Mouse (Mus musculus) splenic B cell, adult 2 months (primary cell): ENCODE results near the gene Trcg1.
A peak's percentile ranks its signal among the peaks of the same experiment; 100 is the strongest.

Experiments
- DNase-seq: peaks from one replicate; pipeline ENCODE4 v3.0.0-alpha.2; 2011; ENCODE audit warnings: low read depth, low spot score
- H3K27me3 ChIP-seq: 2 replicates; pipeline ENCODE4 v1.6.1; 2012; ENCODE audit warnings: mild to moderate bottlenecking, low read length, moderate library complexity, mixed read lengths; ENCODE audit not compliant: control insufficient read depth, poor library complexity, insufficient read depth, severe bottlenecking
- H3K36me3 ChIP-seq: 2 replicates; pipeline ENCODE4 v1.6.1; 2012; ENCODE audit warnings: mild to moderate bottlenecking, low read length, moderate library complexity, mixed read lengths; ENCODE audit not compliant: control insufficient read depth, poor library complexity, insufficient read depth, severe bottlenecking

The Trcg1 gene

DNA sequence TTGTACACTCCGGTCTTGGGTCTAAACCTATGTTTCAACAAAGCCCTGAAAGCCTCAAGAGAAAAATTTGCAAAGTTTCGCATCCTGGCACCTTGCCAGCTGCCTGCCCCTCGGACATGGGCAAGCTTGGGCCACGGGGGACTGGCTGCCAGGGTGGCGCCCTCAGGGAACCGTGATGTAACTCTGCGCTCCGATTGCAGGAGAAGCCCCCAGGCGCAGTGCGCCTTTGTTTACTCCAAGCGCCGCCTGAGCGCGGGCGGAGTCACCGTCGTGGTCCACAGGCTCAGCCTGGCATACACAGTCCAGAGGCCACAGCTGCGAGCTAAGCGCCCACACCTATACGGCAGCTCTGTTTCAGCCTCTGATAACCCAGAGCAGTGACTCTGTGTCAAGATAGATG is 45.2 kb downstream of the Trcg1 start:
- no peaks in the 10 kb centered on the region for H3K36me3 ChIP-seq
- DNase-seq = peak; percentile 43

GRCm38 (mm10) chr9:57282686-57283085 is 46.3 kb downstream of the Trcg1 start:
- no peak for DNase-seq
- no peaks in the 10 kb centered on the region for H3K36me3 ChIP-seq
- no peaks in the 10 kb centered on the region for H3K27me3 ChIP-seq

More for the DNA sequence above, 45.2 kb downstream of the Trcg1 start:
- H3K27me3 ChIP-seq = no peaks in the 10 kb centered on the region

GRCm38 (mm10) chr9:57283311-57283710 is 47.0 kb downstream of the Trcg1 start:
- Histone ChIP-seq H3K27me3 (no peaks in the 10 kb centered on the region), H3K36me3 (no peaks in the 10 kb centered on the region)
- no peak for DNase-seq

- DNase-seq = no peak
- Histone ChIP-seq H3K27me3 (no peaks in the 10 kb centered on the region), H3K36me3 (no peaks in the 10 kb centered on the region)
These were observed 50.8 kb downstream of the Trcg1 start for GRCm38 (mm10) chr9:57287183-57287582.

- Histone ChIP-seq H3K36me3 (no peaks in the 10 kb centered on the region), H3K27me3 (no peaks in the 10 kb centered on the region)
- DNase-seq = no peak
These were observed 58.5 kb downstream of the Trcg1 start for GRCm38 (mm10) chr9:57294905-57295304.

DNA sequence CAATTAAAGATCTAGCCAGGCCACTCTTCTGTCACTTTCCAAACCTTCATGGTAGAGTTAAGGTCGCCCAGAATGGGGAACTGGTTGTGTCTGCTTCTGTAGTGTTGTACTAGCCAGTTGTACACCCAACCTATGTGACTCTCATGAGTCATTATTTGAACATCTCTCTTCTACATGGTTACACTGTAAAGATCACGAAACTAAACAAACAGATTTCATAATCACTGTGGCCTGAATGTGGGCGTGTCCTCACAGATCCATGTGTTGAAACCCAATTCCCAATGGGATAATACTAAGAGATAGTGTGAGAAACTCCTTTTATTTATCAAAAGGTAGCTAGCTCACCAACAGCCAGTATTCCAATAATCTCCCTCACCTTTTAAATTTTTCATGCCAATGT is 59.3 kb downstream of the Trcg1 start:
- H3K36me3 ChIP-seq = no peaks in the 10 kb centered on the region
- DNase-seq = no peak
- no peaks in the 10 kb centered on the region for H3K27me3 ChIP-seq

DNA sequence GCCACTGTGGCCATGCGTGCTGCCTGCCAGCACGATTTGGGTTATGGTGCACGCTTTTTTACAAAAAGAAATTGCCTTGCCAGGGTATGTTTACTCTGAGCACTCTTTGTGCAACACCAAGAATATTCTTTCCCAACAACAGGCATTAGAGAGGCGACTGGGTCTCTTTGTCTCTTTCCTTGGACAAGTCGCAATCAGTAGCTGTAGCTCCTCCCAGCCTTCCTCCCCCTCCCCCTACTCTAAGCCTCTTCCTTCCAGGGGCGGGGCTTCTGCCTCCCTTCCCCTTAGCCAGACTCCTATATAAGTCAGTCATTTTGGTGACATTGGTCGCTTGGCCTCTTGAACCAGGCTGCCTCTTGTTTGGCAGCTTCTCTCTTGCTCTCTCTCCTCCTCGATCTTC is 59.9 kb downstream of the Trcg1 start:
- Histone ChIP-seq H3K27me3 (no peaks in the 10 kb centered on the region), H3K36me3 (no peaks in the 10 kb centered on the region)
- DNase-seq = no peak

- Histone ChIP-seq H3K27me3 (no peaks in the 10 kb centered on the region), H3K36me3 (no peaks in the 10 kb centered on the region)
- no peak for DNase-seq
These were observed 61.6 kb downstream of the Trcg1 start for GRCm38 (mm10) chr9:57297938-57298337.
